Mouse (Mus musculus): ENCODE data around the gene Gps2. TPM values are rescaled to one million over a fixed set of nuclear protein-coding genes. Genes with fewer than 3 reads are reported as not detected.
"Not testable (repeated sequence)": the region's sequence is repeated elsewhere in the genome, so short reads cannot be mapped to it uniquely, and the experiment has no call there.

Gps2 gene
- total RNA-seq, 1 experiment from 2014 or later, result 103 TPM

GRCm38 (mm10) chr11:69914372-69914764, 680 bp downstream of the Gps2 start:
- no peak for ATAC-seq (ENCODE audit: extremely low read depth, insufficient number of reproducible peaks, low FRiP score, poor library complexity, severe bottlenecking)

- ATAC-seq (ENCODE audit: extremely low read depth, insufficient number of reproducible peaks, low FRiP score, poor library complexity, severe bottlenecking), result no peak
These were observed 1.3 kb downstream of the Gps2 start for GRCm38 (mm10) chr11:69914917-69915430.

GRCm38 (mm10) chr11:69915667-69916627, 2.3 kb downstream of the Gps2 start:
- ATAC-seq (ENCODE audit: extremely low read depth, insufficient number of reproducible peaks, low FRiP score, poor library complexity, severe bottlenecking), result no peak

- not testable (repeated sequence) for ATAC-seq (ENCODE audit: extremely low read depth, insufficient number of reproducible peaks, low FRiP score, poor library complexity, severe bottlenecking)
These were observed 3.1 kb downstream of the Gps2 start for GRCm38 (mm10) chr11:69916652-69917378.

- ATAC-seq (ENCODE audit: extremely low read depth, insufficient number of reproducible peaks, low FRiP score, poor library complexity, severe bottlenecking), result no peak
These were observed 3.8 kb downstream of the Gps2 start for GRCm38 (mm10) chr11:69917379-69917948.

- ATAC-seq (ENCODE audit: extremely low read depth, insufficient number of reproducible peaks, low FRiP score, poor library complexity, severe bottlenecking), result no peak
These were observed 4.4 kb downstream of the Gps2 start for GRCm38 (mm10) chr11:69918118-69918517.

GRCm38 (mm10) chr11:69919053-69919452, 5.4 kb downstream of the Gps2 start:
- no peak for ATAC-seq (ENCODE audit: extremely low read depth, insufficient number of reproducible peaks, low FRiP score, poor library complexity, severe bottlenecking)

- peak; percentile 43 for ATAC-seq (ENCODE audit: extremely low read depth, insufficient number of reproducible peaks, low FRiP score, poor library complexity, severe bottlenecking)
These were observed 6.1 kb downstream of the Gps2 start for GRCm38 (mm10) chr11:69919661-69920265.

GRCm38 (mm10) chr11:69920266-69921031, 6.8 kb downstream of the Gps2 start:
- no peak for ATAC-seq (ENCODE audit: extremely low read depth, insufficient number of reproducible peaks, low FRiP score, poor library complexity, severe bottlenecking)

- peak; percentile 80 for ATAC-seq (ENCODE audit: extremely low read depth, insufficient number of reproducible peaks, low FRiP score, poor library complexity, severe bottlenecking)
These were observed 7.7 kb downstream of the Gps2 start, which contains the start of gene Eif5a for GRCm38 (mm10) chr11:69921114-69922011. Gene Eif5a (minus strand): TSS chr11:69921958.

GRCm38 (mm10) chr11:69922012-69922756, 8.5 kb downstream of the Gps2 start:
- ATAC-seq (ENCODE audit: extremely low read depth, insufficient number of reproducible peaks, low FRiP score, poor library complexity, severe bottlenecking), result no peak

GRCm38 (mm10) chr11:69922796-69923195, 9.1 kb downstream of the Gps2 start:
- no peak for ATAC-seq (ENCODE audit: extremely low read depth, insufficient number of reproducible peaks, low FRiP score, poor library complexity, severe bottlenecking)

GRCm38 (mm10) chr11:69927501-69927900, 13.8 kb downstream of the Gps2 start:
- ATAC-seq (ENCODE audit: extremely low read depth, insufficient number of reproducible peaks, low FRiP score, poor library complexity, severe bottlenecking), result no peak

- no peak for ATAC-seq (ENCODE audit: extremely low read depth, insufficient number of reproducible peaks, low FRiP score, poor library complexity, severe bottlenecking)
These were observed 16.0 kb downstream of the Gps2 start for GRCm38 (mm10) chr11:69929712-69930111.

- ATAC-seq (ENCODE audit: extremely low read depth, insufficient number of reproducible peaks, low FRiP score, poor library complexity, severe bottlenecking), result not testable (repeated sequence)
These were observed 16.5 kb downstream of the Gps2 start for GRCm38 (mm10) chr11:69930176-69930575.

- ATAC-seq (ENCODE audit: extremely low read depth, insufficient number of reproducible peaks, low FRiP score, poor library complexity, severe bottlenecking), result peak; percentile 87
These were observed 17.4 kb downstream of the Gps2 start for GRCm38 (mm10) chr11:69930967-69931537.
